Mouse (Mus musculus) CD4-positive, CD25-positive, alpha-beta regulatory T cell, adult 4 months (primary cell): ENCODE results near the gene Trdn. TPM values are rescaled to one million over a fixed set of nuclear protein-coding genes. Genes with fewer than 3 reads are reported as not detected.

Experiments
- ATAC-seq: one replicate; pipeline ENCODE4 v1.8.0; 2017
- polyA plus RNA-seq, 2 experiments: library from polyadenylated mRNA; unstranded; fragments of 100-300 nt; shearing (Covaris generic); gene quantifications; one replicate each; pipeline ENCODE4 v1.2.1; 2017

Gene Trdn
- polyA plus RNA-seq, 2 experiments from 2014 or later, result not detected

- ATAC-seq, result no peak
Observed at GRCm38 (mm10) chr10:33375474-33376029, 295.2 kb downstream of the Trdn start.

Other genes with a start within 250 kb of the Trdn start
- under 1 TPM in 1 of 2 experiments, not detected in 1; 0.13 TPM for gene Nkain2, start 190.1 kb upstream of the Trdn start, polyA plus RNA-seq